Mouse (Mus musculus) heart, embryonic 10.5 days (tissue): Measurements from ENCODE around the gene Cblc. TPM values are rescaled to one million over a fixed set of nuclear protein-coding genes. Genes with fewer than 3 reads are reported as not detected.
A peak's percentile ranks its signal among the peaks of the same experiment; 100 is the strongest.

Experiments used
- DNase-seq: peaks from one replicate; pipeline ENCODE4 v3.0.0-alpha.2; 2017; ENCODE audit warnings: low spot score
- H3K27ac ChIP-seq: fragments of 300-500 bp; sonication (generic); 2 replicates; pipeline ENCODE4 v1.5.1; 2016; ENCODE audit warnings: mild to moderate bottlenecking
- H3K27me3 ChIP-seq: fragments of 300-500 bp; sonication (generic); 2 replicates; pipeline ENCODE4 v1.6.1; 2016; ENCODE audit warnings: mild to moderate bottlenecking; ENCODE audit not compliant: poor library complexity, insufficient read depth, severe bottlenecking
- H3K36me3 ChIP-seq: fragments of 300-500 bp; sonication (generic); 2 replicates; pipeline ENCODE4 v1.6.1; 2016; ENCODE audit warnings: mild to moderate bottlenecking, moderate library complexity
- H3K4me1 ChIP-seq: fragments of 300-500 bp; sonication (generic); 2 replicates; pipeline ENCODE4 v1.6.1; 2016; ENCODE audit warnings: mild to moderate bottlenecking
- H3K4me3 ChIP-seq: fragments of 300-500 bp; sonication (generic); 2 replicates; pipeline ENCODE4 v1.5.1; 2016; ENCODE audit warnings: mild to moderate bottlenecking, moderate library complexity
- H3K9me3 ChIP-seq: fragments of 300-500 bp; sonication (generic); 2 replicates; pipeline ENCODE4 v1.6.1; 2016; ENCODE audit warnings: mild to moderate bottlenecking, moderate library complexity
- WGBS: fragments of 180-500 bp; shearing (Covaris S2); methylation state at CpG from one replicate; pipeline ENCODE4 v1.1.7; 2016; 5-methylcytosine and 5-hydroxymethylcytosine counted together
- polyA plus RNA-seq: library from polyadenylated mRNA; unstranded; fragments of >200 nt; fragmentation: Nextera tagmentation; extraction: Ambion mirVana; gene quantifications from 2 replicates; pipeline ENCODE4 v1.2.1, GENCODE M21; 2016

The Cblc gene
- polyA plus RNA-seq, 1 experiment from 2014 or later: 1.1 TPM

DNA sequence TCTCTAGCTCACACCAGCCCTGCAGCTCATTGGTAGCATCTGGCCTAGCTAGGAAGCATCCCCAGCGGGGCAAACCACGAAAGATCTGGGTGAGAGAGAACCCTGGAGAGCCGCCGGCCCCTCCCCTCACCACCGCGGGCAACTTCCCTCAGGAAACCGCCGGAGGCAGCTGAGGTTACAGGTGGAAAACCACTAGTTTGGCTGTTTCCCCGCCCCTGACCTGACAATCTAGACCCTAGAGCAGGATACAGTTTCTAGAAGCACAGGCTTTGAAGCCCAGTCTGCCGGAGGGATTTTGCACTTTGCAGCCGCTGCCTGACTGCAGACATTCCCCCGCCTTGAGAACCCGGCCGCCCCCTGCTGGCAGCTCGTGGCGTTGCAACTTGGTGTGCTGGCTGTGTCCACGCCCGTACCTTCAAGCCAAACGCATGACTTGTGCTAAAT lies 6.7 kb downstream of the Cblc start:
- WGBS: 2% methylated on average over 19 of the region's 19 CpGs
- H3K27ac ChIP-seq: peak overlapping the region; percentile 62

DNA sequence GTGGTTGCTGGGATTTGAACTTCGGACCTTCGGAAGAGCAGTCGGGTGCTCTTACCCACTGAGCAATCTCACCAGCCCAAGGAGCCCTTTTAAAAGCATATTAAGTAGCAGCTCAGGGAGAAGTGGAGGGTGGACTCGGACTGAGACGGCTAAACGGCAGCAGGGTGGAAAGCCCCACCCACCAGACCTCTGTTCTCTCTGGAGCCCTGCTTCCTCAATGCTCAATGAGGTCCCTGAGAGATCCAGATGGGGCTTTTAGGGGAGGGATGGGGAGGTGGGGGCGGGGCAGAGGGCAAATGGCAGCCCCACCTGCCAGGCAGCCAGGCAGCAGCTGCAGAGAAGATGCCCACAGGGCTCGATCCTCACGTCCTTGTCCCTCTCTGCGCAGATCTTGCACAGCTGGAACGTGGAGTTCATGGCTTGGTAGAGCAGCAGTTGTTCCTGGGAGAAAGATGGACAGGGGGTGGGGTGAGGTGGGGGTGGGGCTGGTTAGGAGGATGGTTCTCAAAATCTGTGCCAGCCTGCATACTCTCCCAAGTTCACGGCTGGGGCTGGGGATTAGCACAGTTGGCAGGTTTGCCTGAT lies 10.6 kb downstream of the Cblc start:
- peaks cover 9% of the 10 kb centered on the region for H3K4me1 ChIP-seq
- no peak overlapping the region for H3K27ac ChIP-seq
- H3K4me3 ChIP-seq: no peak overlapping the region
- 41% methylated on average over 12 of the region's 12 CpGs for WGBS
- peaks cover 8% of the 10 kb centered on the region; the same call in 1 of the 2 replicates for H3K27me3 ChIP-seq
- DNase-seq: no peak
- no peaks in the 10 kb centered on the region for H3K9me3 ChIP-seq
- H3K36me3 ChIP-seq: no peaks in the 10 kb centered on the region

More for the DNA sequence above, 6.7 kb downstream of the Cblc start:
- Histone ChIP-seq H3K9me3 (no peaks in the 10 kb centered on the region), H3K27me3 (peaks cover 26% of the 10 kb centered on the region; the same call in 1 of the 2 replicates), H3K36me3 (no peaks in the 10 kb centered on the region), H3K4me3 (peak overlapping the region; percentile 54), H3K4me1 (peaks cover 9% of the 10 kb centered on the region)
- peak; percentile 93 for DNase-seq

- peaks cover 9% of the 10 kb centered on the region for H3K4me1 ChIP-seq
- no peaks in the 10 kb centered on the region for H3K9me3 ChIP-seq
- no peak for DNase-seq
- H3K27me3 ChIP-seq: 0 out of 2 replicates have a peak, but pooled peaks cover 4% of the 10 kb centered on the region
- H3K27ac ChIP-seq: no peak overlapping the region; the same call in 1 of the 2 replicates
- 20% methylated on average over 11 of the region's 11 CpGs for WGBS
- no peaks in the 10 kb centered on the region for H3K36me3 ChIP-seq
- H3K4me3 ChIP-seq: no peak overlapping the region
These were observed 11.7 kb downstream of the Cblc start for GRCm38 (mm10) chr7:19784764-19785535.

DNA sequence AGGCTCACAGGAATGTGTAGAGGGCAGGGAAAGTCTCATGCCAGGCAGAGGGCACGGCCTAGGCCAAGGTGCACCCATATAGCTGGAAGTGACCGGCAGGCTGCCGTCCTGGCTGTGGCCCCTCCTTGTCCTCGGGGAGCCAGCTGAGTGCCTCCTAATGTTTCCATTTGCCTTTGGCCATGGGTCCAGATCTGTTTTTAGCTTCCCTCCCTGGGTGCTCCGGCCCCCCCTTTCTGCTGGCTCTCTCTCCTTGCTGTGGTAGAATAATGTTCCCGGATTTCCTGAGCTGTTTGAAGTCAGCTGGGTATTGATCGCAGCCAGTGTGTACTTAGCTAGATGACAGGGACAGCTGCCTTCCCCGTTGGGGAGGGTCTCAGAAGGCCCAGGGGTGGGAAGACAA lies 13.0 kb downstream of the Cblc start:
- 76% methylated on average over 8 of the region's 8 CpGs for WGBS
- no peak for DNase-seq
- no peaks in the 10 kb centered on the region for H3K27me3 ChIP-seq
- H3K4me1 ChIP-seq: peaks cover 5% of the 10 kb centered on the region; the same call in 1 of the 2 replicates
- no peaks in the 10 kb centered on the region for H3K36me3 ChIP-seq
- H3K9me3 ChIP-seq: no peaks in the 10 kb centered on the region; the same call in 1 of the 2 replicates
- H3K27ac ChIP-seq: no peak overlapping the region
- no peak overlapping the region for H3K4me3 ChIP-seq

GRCm38 (mm10) chr7:19782645-19783044 lies 14.0 kb downstream of the Cblc start:
- Histone ChIP-seq H3K4me3 (no peak overlapping the region), H3K4me1 (peaks cover 5% of the 10 kb centered on the region; the same call in 1 of the 2 replicates), H3K27me3 (no peaks in the 10 kb centered on the region), H3K36me3 (no peaks in the 10 kb centered on the region), H3K27ac (no peak overlapping the region), H3K9me3 (no peaks in the 10 kb centered on the region; the same call in 1 of the 2 replicates)
- no peak for DNase-seq
- WGBS: 85% methylated on average over 4 of the region's 4 CpGs

DNA sequence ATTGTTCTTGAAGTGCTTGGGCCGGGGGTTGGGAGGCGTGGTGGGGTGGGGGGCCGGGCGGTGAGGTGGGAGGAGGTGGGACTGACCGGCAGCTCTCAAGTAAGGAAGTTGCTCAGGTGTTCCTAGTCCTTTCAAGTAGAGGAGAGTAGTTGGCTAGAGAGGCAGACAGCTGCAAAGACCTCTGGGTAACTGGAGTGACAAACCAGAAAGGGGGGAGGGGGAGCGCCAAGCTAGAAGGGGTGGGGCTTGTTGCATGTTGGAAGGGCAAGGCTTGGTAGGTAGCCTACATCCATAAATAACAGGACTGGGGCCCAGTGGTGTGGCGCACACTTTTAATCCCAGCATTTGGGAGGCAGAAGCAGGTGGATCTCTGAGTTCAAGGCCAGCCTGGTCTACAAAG lies 14.9 kb downstream of the Cblc start:
- DNase-seq: no peak
- peaks cover 5% of the 10 kb centered on the region; the same call in 1 of the 2 replicates for H3K4me1 ChIP-seq
- H3K4me3 ChIP-seq: no peak overlapping the region
- no peak overlapping the region for H3K27ac ChIP-seq
- no peaks in the 10 kb centered on the region; the same call in 1 of the 2 replicates for H3K9me3 ChIP-seq
- no peaks in the 10 kb centered on the region for H3K27me3 ChIP-seq
- H3K36me3 ChIP-seq: no peaks in the 10 kb centered on the region
- 82% methylated on average over 7 of the region's 7 CpGs for WGBS

GRCm38 (mm10) chr7:19779903-19780302 lies 16.7 kb downstream of the Cblc start:
- H3K9me3 ChIP-seq: no peaks in the 10 kb centered on the region; the same call in 1 of the 2 replicates
- no peak for DNase-seq
- WGBS: 77% methylated on average over 4 of the region's 4 CpGs
- no peak overlapping the region for H3K4me3 ChIP-seq
- H3K36me3 ChIP-seq: no peaks in the 10 kb centered on the region
- H3K27me3 ChIP-seq: no peaks in the 10 kb centered on the region
- H3K4me1 ChIP-seq: no peaks in the 10 kb centered on the region
- no peak overlapping the region for H3K27ac ChIP-seq

DNA sequence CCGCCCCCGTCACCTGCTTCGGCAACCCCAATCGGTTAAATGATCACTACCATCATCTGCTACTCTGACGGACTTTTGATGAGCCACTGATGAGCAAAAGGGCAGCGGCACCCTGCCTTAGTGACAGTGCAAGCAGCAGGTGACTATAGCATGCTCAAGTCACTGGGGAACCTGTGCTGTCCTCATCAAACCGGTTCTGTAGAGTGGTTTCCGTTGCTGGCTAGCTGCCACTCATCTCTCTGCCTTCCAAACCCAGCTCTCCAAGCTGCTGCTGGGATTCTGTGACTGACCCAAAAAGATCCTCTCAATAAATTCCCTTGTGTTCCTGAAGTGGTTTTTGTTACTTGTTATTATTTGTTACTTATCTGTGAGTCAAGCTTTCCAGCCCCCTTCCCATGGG lies 18.0 kb downstream of the Cblc start:
- Histone ChIP-seq H3K4me1 (peaks cover 2% of the 10 kb centered on the region; the same call in 1 of the 2 replicates), H3K36me3 (no peaks in the 10 kb centered on the region), H3K4me3 (no peak overlapping the region), H3K27ac (no peak overlapping the region), H3K27me3 (no peaks in the 10 kb centered on the region), H3K9me3 (no peaks in the 10 kb centered on the region; the same call in 1 of the 2 replicates)
- 81% methylated on average over 8 of the region's 8 CpGs for WGBS
- DNase-seq: no peak

DNA sequence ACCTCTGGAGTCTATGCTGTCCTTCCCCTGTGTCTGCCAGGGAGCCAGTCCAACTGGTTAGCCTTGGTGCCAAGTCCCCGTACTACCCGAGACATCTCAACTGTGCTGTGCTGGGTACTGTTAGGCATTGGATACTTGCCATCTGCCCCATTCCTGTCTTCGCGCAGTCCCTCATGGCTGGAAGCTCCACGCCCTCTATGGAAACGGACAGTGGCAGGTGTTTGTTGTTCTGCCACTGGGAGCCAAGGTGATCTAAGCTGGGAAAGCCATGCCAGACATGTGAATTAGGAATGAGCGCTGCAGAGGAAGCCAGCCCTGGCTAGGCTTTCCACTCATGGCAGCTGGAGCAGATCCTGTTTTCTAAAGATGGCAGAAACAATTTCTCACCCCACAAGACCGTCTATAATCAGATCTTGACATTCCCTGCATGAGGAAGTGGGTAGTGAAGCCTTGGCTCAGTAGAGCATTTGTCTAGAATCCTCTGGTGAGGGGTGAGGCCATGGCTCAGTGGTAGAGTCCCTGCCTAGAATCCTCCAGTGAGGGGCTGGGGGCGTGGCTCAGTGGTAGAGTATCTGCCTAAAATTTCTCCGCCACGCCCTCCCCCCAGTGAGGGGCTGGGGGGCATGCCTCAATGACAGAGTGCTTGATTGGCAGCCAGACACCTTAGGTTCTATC lies 19.4 kb downstream of the Cblc start:
- no peak overlapping the region for H3K4me3 ChIP-seq
- no peak for DNase-seq
- WGBS: 83% methylated on average over 11 of the region's 11 CpGs
- H3K9me3 ChIP-seq: no peaks in the 10 kb centered on the region; the same call in 1 of the 2 replicates
- peaks cover 8% of the 10 kb centered on the region; the same call in 1 of the 2 replicates for H3K4me1 ChIP-seq
- no peaks in the 10 kb centered on the region for H3K27me3 ChIP-seq
- no peaks in the 10 kb centered on the region for H3K36me3 ChIP-seq
- no peak overlapping the region for H3K27ac ChIP-seq

GRCm38 (mm10) chr7:19771682-19772081 lies 24.9 kb downstream of the Cblc start:
- Histone ChIP-seq H3K36me3 (no peaks in the 10 kb centered on the region), H3K27ac (peak overlapping the region; percentile 93), H3K4me3 (peak overlapping the region; percentile 74; the same call in 1 of the 2 replicates), H3K4me1 (peaks cover 47% of the 10 kb centered on the region), H3K9me3 (no peaks in the 10 kb centered on the region), H3K27me3 (peaks cover 8% of the 10 kb centered on the region; the same call in 1 of the 2 replicates)
- 55% methylated on average over 4 of the region's 4 CpGs for WGBS
- DNase-seq: no peak

DNA sequence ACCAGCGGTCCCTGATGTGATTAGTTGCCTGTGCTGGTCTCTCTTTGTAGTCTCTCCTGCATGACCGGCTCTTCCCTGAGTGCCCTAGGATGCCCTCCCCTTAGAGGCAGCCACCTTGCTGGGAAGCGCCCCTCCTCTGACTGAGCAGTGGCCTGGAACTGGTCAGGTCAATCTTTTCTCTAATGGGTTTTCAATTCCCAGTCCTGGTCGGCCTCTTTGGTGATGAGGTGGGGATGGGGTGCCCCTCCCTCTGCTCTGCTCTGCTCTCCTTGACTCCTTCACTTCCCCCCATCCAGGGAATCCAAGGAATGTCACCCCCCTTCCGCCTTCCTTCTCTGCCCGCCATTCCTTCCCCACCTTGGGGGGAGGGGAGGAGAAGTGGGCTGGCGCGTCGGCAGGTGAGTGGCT lies 25.6 kb downstream of the Cblc start, which contains the start of gene Bcam:
TSS of gene Bcam (minus strand) at position 33 of the 408 bp plus-strand sequence.
- Histone ChIP-seq H3K9me3 (no peaks in the 10 kb centered on the region), H3K36me3 (peaks cover 6% of the 10 kb centered on the region; the same call in 1 of the 2 replicates), H3K27ac (peak within 1 kb of the TSS; percentile 93), H3K4me1 (peaks cover 47% of the 10 kb centered on the region), H3K27me3 (peaks cover 8% of the 10 kb centered on the region; the same call in 1 of the 2 replicates), H3K4me3 (peak within 1 kb of the TSS; percentile 74)
- WGBS: under 1% methylated on average over 9 of the region's 9 CpGs
- no peak for DNase-seq

- peaks cover 12% of the 10 kb centered on the region for H3K36me3 ChIP-seq
- peak overlapping the region; percentile 93 for H3K27ac ChIP-seq
- H3K27me3 ChIP-seq: peaks cover 8% of the 10 kb centered on the region; the same call in 1 of the 2 replicates
- peak; percentile 95 for DNase-seq
- under 1% methylated on average over 28 of the region's 28 CpGs for WGBS
- no peaks in the 10 kb centered on the region for H3K9me3 ChIP-seq
- peak overlapping the region; percentile 74 for H3K4me3 ChIP-seq
- H3K4me1 ChIP-seq: peaks cover 47% of the 10 kb centered on the region
These were observed 26.2 kb downstream of the Cblc start for GRCm38 (mm10) chr7:19770375-19770754.
